Mouse (Mus musculus): Measurements from ENCODE around the gene Panx2.

DNA sequence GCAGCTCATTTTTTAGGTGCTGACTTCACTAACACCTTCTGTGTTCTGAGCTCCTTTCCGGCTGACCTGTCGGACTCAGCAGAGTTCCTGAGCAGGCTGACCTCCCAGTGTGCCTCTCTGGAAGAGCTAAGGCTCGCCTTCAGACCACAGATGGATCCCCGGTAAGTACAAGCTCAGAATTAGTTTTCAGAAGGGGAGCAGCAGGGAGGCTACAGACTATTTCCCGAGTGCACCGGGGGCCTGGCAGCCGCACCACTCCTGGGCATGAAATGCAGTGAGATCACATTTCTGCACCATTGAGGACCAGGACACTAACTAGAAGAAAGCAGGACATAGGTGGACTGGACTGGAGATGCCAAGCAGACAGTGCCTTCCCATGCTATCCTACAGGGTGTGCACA lies 39.1 kb downstream of the Panx2 start:
- no peak for TF ChIP-seq POLR2A (IDR thresholded peaks at IDR 0.05; ENCODE audit: insufficient read length, low read depth)
- TF ChIP-seq USF1 (IDR thresholded peaks at IDR 0.05; ENCODE audit: low read depth), result no peak
